ENCODE assay signal across 13 mouse cellular contexts in genomic region chr8:86325040-86325439, GRCm38 (mm10).
A peak's percentile ranks its signal among the peaks of the same experiment; 100 is the strongest.
DNase-seq lines count a peak whose midpoint lies in the region; ATAC-seq and TF ChIP-seq lines count a peak whose summit lies in the region.
"Had no signal": no experiment of that assay in that cellular context is flagged by ENCODE, and none has a peak within 500 bp of the region (broad histone marks: within the 10 kb centered on the region; RNA-seq: fewer than 3 reads in every experiment).

No protein-coding gene starts in this region.

- ATAC-seq in midbrain, embryonic 14.5 days (ENCODE audit: low FRiP score, low TSS enrichment) = no peak
- ATAC-seq in midbrain, embryonic 11.5 days (ENCODE audit: low FRiP score) = no peak
- ATAC-seq in forebrain, postnatal 0 days = no peak
- peak; percentile 71 for ATAC-seq in neural tube, embryonic 14.5 days (ENCODE audit: low read depth)
- ATAC-seq: inflammation-experienced regulatory T-cells, adult 6 months; liver, postnatal 0 days had no signal

- H3K36me3 ChIP-seq in midbrain, embryonic 14.5 days (ENCODE audit: control insufficient read depth, insufficient read depth, low read length) = no peaks in the 10 kb centered on the region
- no peaks in the 10 kb centered on the region for H3K36me3 ChIP-seq in midbrain, embryonic 11.5 days (ENCODE audit: control insufficient read depth, insufficient read depth, low read length)
- no peaks in the 10 kb centered on the region for H3K36me3 ChIP-seq in forebrain, postnatal 0 days (ENCODE audit: insufficient read depth)
- no peaks in the 10 kb centered on the region for H3K36me3 ChIP-seq in neural tube, embryonic 14.5 days (ENCODE audit: control insufficient read depth, insufficient read depth, low read length)
- H3K36me3 ChIP-seq: limb, embryonic 13.5 days had no signal

- no peak overlapping the region for H3K4me3 ChIP-seq in midbrain, embryonic 14.5 days (replicated peaks; ENCODE audit: low read depth, low read length)
- H3K4me3 ChIP-seq in midbrain, embryonic 11.5 days (ENCODE audit: low read depth, low read length) = no peak overlapping the region
- no peak overlapping the region for H3K4me3 ChIP-seq in forebrain, postnatal 0 days (ENCODE audit: low read depth, low read length)
- no peak overlapping the region for H3K4me3 ChIP-seq in neural tube, embryonic 14.5 days (ENCODE audit: low read depth, low read length)
- H3K4me3 ChIP-seq: erythroblast, embryonic 14.5 days; limb, embryonic 13.5 days had no signal

- H3K4me2 ChIP-seq in midbrain, embryonic 14.5 days (ENCODE audit: low read length) = no peak overlapping the region
- no peak overlapping the region for H3K4me2 ChIP-seq in midbrain, embryonic 11.5 days
- no peak overlapping the region for H3K4me2 ChIP-seq in forebrain, postnatal 0 days (ENCODE audit: low read depth)
- no peak overlapping the region for H3K4me2 ChIP-seq in neural tube, embryonic 14.5 days (ENCODE audit: low read depth, low read length)
- H3K4me2 ChIP-seq: limb, embryonic 13.5 days had no signal

- no peaks in the 10 kb centered on the region for H3K9me3 ChIP-seq in midbrain, embryonic 14.5 days (ENCODE audit: control insufficient read depth, low read length)
- no peaks in the 10 kb centered on the region for H3K9me3 ChIP-seq in midbrain, embryonic 11.5 days (ENCODE audit: control insufficient read depth, low read length)
- H3K9me3 ChIP-seq in forebrain, postnatal 0 days (ENCODE audit: low read length) = no peaks in the 10 kb centered on the region
- H3K9me3 ChIP-seq in neural tube, embryonic 14.5 days (ENCODE audit: control insufficient read depth, low read length) = no peaks in the 10 kb centered on the region
- H3K9me3 ChIP-seq: limb, embryonic 13.5 days had no signal

- peak overlapping the region; percentile 66 for H3K27ac ChIP-seq in midbrain, embryonic 14.5 days (replicated peaks; ENCODE audit: low read depth, low read length)
- no peak overlapping the region for H3K27ac ChIP-seq in midbrain, embryonic 11.5 days (ENCODE audit: low read depth, low read length)
- peak overlapping the region; percentile 48 for H3K27ac ChIP-seq in forebrain, postnatal 0 days (ENCODE audit: low read depth, low read length)
- H3K27ac ChIP-seq in neural tube, embryonic 14.5 days (ENCODE audit: low read depth, low read length) = peak overlapping the region; percentile 71
- H3K27ac ChIP-seq: kidney, postnatal 0 days; limb, embryonic 13.5 days had no signal

- WGBS in midbrain, embryonic 14.5 days = 73% methylated on average over 7 of the region's 7 CpGs
- WGBS in midbrain, embryonic 11.5 days = 92% methylated on average over 7 of the region's 7 CpGs
- 81% methylated on average over 7 of the region's 7 CpGs for WGBS in forebrain, postnatal 0 days
- 25% methylated on average over 7 of the region's 7 CpGs for WGBS in neural tube, embryonic 14.5 days

- no peak for TF ChIP-seq CTCF in forebrain, postnatal 0 days (IDR thresholded peaks at IDR 0.05; ENCODE audit: low read depth)

- H3K9ac ChIP-seq in midbrain, embryonic 14.5 days (replicated peaks; ENCODE audit: low read length) = no peak overlapping the region
- H3K9ac ChIP-seq in midbrain, embryonic 11.5 days (ENCODE audit: low read length) = no peak overlapping the region
- no peak overlapping the region for H3K9ac ChIP-seq in forebrain, postnatal 0 days
- H3K9ac ChIP-seq in neural tube, embryonic 14.5 days (replicated peaks; ENCODE audit: low read depth, low read length) = 0 out of 2 replicates have a peak overlapping the region, but pooled peaks have one; percentile 2
- H3K9ac ChIP-seq: limb, embryonic 13.5 days; liver, postnatal 0 days had no signal

- H3K4me1 ChIP-seq in midbrain, embryonic 14.5 days (ENCODE audit: control insufficient read depth, insufficient read depth, low read length) = peaks cover 13% of the 10 kb centered on the region
- H3K4me1 ChIP-seq in midbrain, embryonic 11.5 days (ENCODE audit: control insufficient read depth, insufficient read depth, low read length) = no peaks in the 10 kb centered on the region
- peaks cover 18% of the 10 kb centered on the region for H3K4me1 ChIP-seq in forebrain, postnatal 0 days (ENCODE audit: insufficient read depth)
- H3K4me1 ChIP-seq in neural tube, embryonic 14.5 days (ENCODE audit: control insufficient read depth, insufficient read depth, low read length) = peaks cover 19% of the 10 kb centered on the region; the same call in 1 of the 2 replicates

- peak; percentile 59 for DNase-seq in adrenal gland, adult 2 months
- no peak for DNase-seq in adrenal gland, adult 18-20 months (ENCODE audit: low spot score in 2 of 2)
- DNase-seq in midbrain, embryonic 14.5 days = no peak
- no peak for DNase-seq in midbrain, embryonic 11.5 days (ENCODE audit: low spot score, missing footprints)
- DNase-seq in forebrain, postnatal 0 days = no peak
- no peak for DNase-seq in kidney, adult 9 months
- no peak for DNase-seq in lung, postnatal 25 days (ENCODE audit: low spot score)
- DNase-seq: liver, postnatal 0 days had no signal

- H3K27me3 ChIP-seq in midbrain, embryonic 14.5 days (ENCODE audit: control insufficient read depth, insufficient read depth, low read length) = no peaks in the 10 kb centered on the region
- H3K27me3 ChIP-seq in midbrain, embryonic 11.5 days (ENCODE audit: control insufficient read depth, insufficient read depth, low read length) = no peaks in the 10 kb centered on the region
- no peaks in the 10 kb centered on the region for H3K27me3 ChIP-seq in forebrain, postnatal 0 days (ENCODE audit: insufficient read depth, low read length)
- no peaks in the 10 kb centered on the region for H3K27me3 ChIP-seq in neural tube, embryonic 14.5 days (ENCODE audit: control insufficient read depth, insufficient read depth, low read length)
- H3K27me3 ChIP-seq: limb, embryonic 13.5 days had no signal
